Comparison of ENCODE assay signal across 8 mouse cellular contexts in genomic region chr3:89228180-89228549, GRCm38 (mm10). TPM values are rescaled to one million over a fixed set of nuclear protein-coding genes. Genes with fewer than 3 reads are reported as not detected.
DNase-seq lines count a peak whose midpoint lies in the region; ATAC-seq and TF ChIP-seq lines count a peak whose summit lies in the region.

No protein-coding gene starts in this region.

- H3K27me3 ChIP-seq in hindbrain, postnatal 0 days (ENCODE audit: insufficient read depth, low read length), result no peaks in the 10 kb centered on the region

- WGBS in hindbrain, postnatal 0 days, result 1% methylated on average over 19 of the region's 20 CpGs

- intact Hi-C loops in left cerebral cortex, postnatal 25 days (cut with DNase I), result loop anchor here (2.0 kb wide), 1 partner anchor 17 kb away; the partner anchor contains the start of gene Krtcap2

- DNase-seq in adipocyte (ENCODE audit: low spot score), result peak; percentile 88
- DNase-seq in cerebellum, postnatal 4 days (ENCODE audit: low spot score in 2 of 2), result peak; percentile 77 to 91
- peak; percentile 79 to 81 for DNase-seq in gastrocnemius, adult 8-10 months (ENCODE audit: low spot score in 2 of 2)
- DNase-seq in hindbrain, postnatal 0 days (ENCODE audit: low spot score), result peak; percentile 91
- DNase-seq in left cerebral cortex, postnatal 25 days (ENCODE audit: low spot score in 2 of 2), result peak; percentile 83 to 85
- DNase-seq in right cerebral cortex, postnatal 10 days (ENCODE audit: low spot score in 2 of 2), result peak; percentile 84 to 90
- peak; percentile 92 for DNase-seq in urinary bladder, postnatal 14 days (ENCODE audit: low spot score)

- H3K4me2 ChIP-seq in hindbrain, postnatal 0 days (ENCODE audit: low read depth, low read length), result peak overlapping the region; percentile 68

- peaks cover 12% of the 10 kb centered on the region; the same call in 1 of the 2 replicates for H3K4me1 ChIP-seq in hindbrain, postnatal 0 days (ENCODE audit: insufficient read depth, low read length)

- peak; percentile 39; the same call in 1 of the 2 replicates for ATAC-seq in hindbrain, postnatal 0 days
- peak; percentile 74 for ATAC-seq in megakaryocyte-erythroid progenitor cell, adult 5-6 weeks (replicated peaks; ENCODE audit: low FRiP score, low TSS enrichment, poor library complexity, severe bottlenecking)

- peak; percentile 94 for TF ChIP-seq CTCF in hindbrain, postnatal 0 days (IDR thresholded peaks at IDR 0.05; ENCODE audit: low read depth)

- H3K9ac ChIP-seq in hindbrain, postnatal 0 days (replicated peaks; ENCODE audit: low read length), result peak overlapping the region; percentile 45

- peak overlapping the region; percentile 78; the same call in 1 of the 2 replicates for H3K27ac ChIP-seq in hindbrain, postnatal 0 days

- peak overlapping the region; percentile 40 for H3K4me3 ChIP-seq in hindbrain, postnatal 0 days (ENCODE audit: low read length)

- no peaks in the 10 kb centered on the region for H3K36me3 ChIP-seq in hindbrain, postnatal 0 days (ENCODE audit: insufficient read depth, low read length)

- H3K9me3 ChIP-seq in hindbrain, postnatal 0 days (ENCODE audit: low read length), result no peaks in the 10 kb centered on the region

RNA-seq across cellular contexts. Expression of gene Muc1, which starts 0.7 kb away (rescaled TPM):
- 1 to 10 TPM in 1 of 4 experiments, under 1 TPM in 3; 0.24 to 1.0 (median 0.52) TPM for total RNA-seq in gastrocnemius, adult 8-10 months (2022)
- total RNA-seq in hindbrain, postnatal 0 days (2014; rRNA removed), result 1.9 TPM in 2 replicates
- polyA plus RNA-seq in hindbrain, postnatal 0 days (2015; fragmentation: Nextera tagmentation; extraction: Ambion mirVana), result 0.82 and 1.5 TPM in 2 replicates
- total RNA-seq in left cerebral cortex, postnatal 25 days (2021), result 1 to 10 TPM in 1 of 2 experiments, under 1 TPM in 1; 0.80 to 1.2 TPM
- not detected in 2 replicates for total RNA-seq in megakaryocyte-erythroid progenitor cell, adult 5-6 weeks (2014; fragmentation: Nextera tagmentation)
- not detected in 2 replicates for total RNA-seq in megakaryocyte-erythroid progenitor cell, adult 5-6 weeks (2017)

RNA-seq across cellular contexts. Expression of gene Mtx1, which starts 1.3 kb away (rescaled TPM):
- 10 to 100 TPM; 32.0 to 44.5 (median 38.3) TPM for total RNA-seq in gastrocnemius, adult 8-10 months (2022)
- 103 and 130 TPM in 2 replicates for total RNA-seq in hindbrain, postnatal 0 days (2014; rRNA removed)
- polyA plus RNA-seq in hindbrain, postnatal 0 days (2015; fragmentation: Nextera tagmentation; extraction: Ambion mirVana), result 186 TPM in 2 replicates
- total RNA-seq in left cerebral cortex, postnatal 25 days (2021), result 10 to 100 TPM; 89.5 to 94.5 TPM
- 114 and 122 TPM in 2 replicates for total RNA-seq in megakaryocyte-erythroid progenitor cell, adult 5-6 weeks (2014; fragmentation: Nextera tagmentation)
- 68.1 and 92.8 TPM in 2 replicates for total RNA-seq in megakaryocyte-erythroid progenitor cell, adult 5-6 weeks (2017)

RNA-seq across cellular contexts. Expression of gene Thbs3, which starts 13.2 kb away (rescaled TPM):
- total RNA-seq in gastrocnemius, adult 8-10 months (2022), result 1 to 10 TPM; 1.8 to 6.1 (median 3.4) TPM
- total RNA-seq in hindbrain, postnatal 0 days (2014; rRNA removed), result 29.4 and 37.9 TPM in 2 replicates
- polyA plus RNA-seq in hindbrain, postnatal 0 days (2015; fragmentation: Nextera tagmentation; extraction: Ambion mirVana), result 36.8 and 37.2 TPM in 2 replicates
- total RNA-seq in left cerebral cortex, postnatal 25 days (2021), result 10 to 100 TPM; 23.6 to 26.5 TPM
- total RNA-seq in megakaryocyte-erythroid progenitor cell, adult 5-6 weeks (2014; fragmentation: Nextera tagmentation), result 4.0 TPM in 1 of 2 replicates, not detected in the other
- total RNA-seq in megakaryocyte-erythroid progenitor cell, adult 5-6 weeks (2017), result 0.57 and 1.7 TPM in 2 replicates

RNA-seq across cellular contexts. Expression of gene Krtcap2, which starts 17.6 kb away (rescaled TPM):
- total RNA-seq in gastrocnemius, adult 8-10 months (2022), result 10 to 100 TPM; 64.7 to 88.3 (median 74.6) TPM
- total RNA-seq in hindbrain, postnatal 0 days (2014; rRNA removed), result 74.9 and 111 TPM in 2 replicates
- 250 and 268 TPM in 2 replicates for polyA plus RNA-seq in hindbrain, postnatal 0 days (2015; fragmentation: Nextera tagmentation; extraction: Ambion mirVana)
- total RNA-seq in left cerebral cortex, postnatal 25 days (2021), result 10 to 100 TPM; 69.2 to 69.4 TPM
- 127 and 147 TPM in 2 replicates for total RNA-seq in megakaryocyte-erythroid progenitor cell, adult 5-6 weeks (2014; fragmentation: Nextera tagmentation)
- total RNA-seq in megakaryocyte-erythroid progenitor cell, adult 5-6 weeks (2017), result 119 and 124 TPM in 2 replicates

RNA-seq across cellular contexts. Expression of gene Trim46, which starts 17.9 kb away (rescaled TPM):
- total RNA-seq in gastrocnemius, adult 8-10 months (2022), result under 1 TPM; 0.10 to 0.45 (median 0.11) TPM
- 97.9 and 101 TPM in 2 replicates for total RNA-seq in hindbrain, postnatal 0 days (2014; rRNA removed)
- polyA plus RNA-seq in hindbrain, postnatal 0 days (2015; fragmentation: Nextera tagmentation; extraction: Ambion mirVana), result 42.9 and 49.8 TPM in 2 replicates
- total RNA-seq in left cerebral cortex, postnatal 25 days (2021), result 10 to 100 TPM; 89.8 to 94.3 TPM
- total RNA-seq in megakaryocyte-erythroid progenitor cell, adult 5-6 weeks (2014; fragmentation: Nextera tagmentation), result not detected in 2 replicates
- not detected in 2 replicates for total RNA-seq in megakaryocyte-erythroid progenitor cell, adult 5-6 weeks (2017)

Comparison
In these comparisons a context has a peak if more than half of its experiments do, and no peak if none do; other contexts are left out.
1. Peak in every context shown above with its lines: DNase-seq, ATAC-seq, H3K4me3 ChIP-seq and H3K27ac ChIP-seq.